Mouse (Mus musculus) cerebellum, adult 2 months (tissue): ENCODE results near the gene Gm10118.

Experiments used
- CTCF ChIP-seq: fragments of 200-500 bp; IDR thresholded peaks from 2 replicates; pipeline ENCODE4 v1.5.1; 2011; ENCODE audit warnings: low read depth, mild to moderate bottlenecking, control low read depth, low read length, moderate library complexity, borderline replicate concordance; ENCODE audit not compliant: insufficient read depth
- POLR2A ChIP-seq: fragments of 200-500 bp; IDR thresholded peaks from 2 replicates; pipeline ENCODE4 v1.6.1; 2011; ENCODE audit warnings: low read length, control low read depth, borderline replicate concordance; ENCODE audit not compliant: insufficient read depth

DNA sequence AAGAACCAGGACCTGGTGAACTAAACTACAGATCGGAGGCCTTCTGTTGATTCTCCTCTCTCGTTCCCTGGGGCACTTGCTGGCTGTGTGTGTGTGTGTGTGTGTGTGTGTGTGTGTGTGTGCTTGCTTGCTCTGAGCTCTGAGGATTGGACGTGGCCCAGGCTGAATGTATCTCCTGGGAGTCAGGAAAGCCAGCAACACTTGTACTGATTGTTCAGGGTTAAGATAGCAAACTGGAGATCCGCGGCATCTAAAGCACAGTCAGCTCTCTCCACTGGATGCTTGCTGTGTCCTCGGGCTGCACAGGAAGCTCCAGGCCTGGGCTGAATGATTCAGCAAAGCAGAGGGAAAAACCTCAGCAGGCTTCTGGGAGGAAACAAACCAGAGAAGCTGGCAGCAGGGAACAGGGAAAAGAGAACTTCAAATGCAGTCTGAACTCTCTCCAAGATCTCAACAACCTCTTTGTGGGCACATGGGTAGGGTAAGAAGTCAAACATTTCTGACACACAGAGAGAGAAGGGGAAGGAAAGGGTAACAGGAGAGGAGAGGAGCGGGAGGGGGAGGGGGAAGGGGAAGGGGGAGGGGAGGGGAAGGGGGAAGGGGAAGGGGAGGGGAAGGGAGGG lies 27.2 kb upstream of the Gm10118 start:
- TF ChIP-seq CTCF, result no peak
- TF ChIP-seq POLR2A, result no peak
